Mouse (Mus musculus): Measurements from ENCODE around the gene Frem1.

The Frem1 gene

DNA sequence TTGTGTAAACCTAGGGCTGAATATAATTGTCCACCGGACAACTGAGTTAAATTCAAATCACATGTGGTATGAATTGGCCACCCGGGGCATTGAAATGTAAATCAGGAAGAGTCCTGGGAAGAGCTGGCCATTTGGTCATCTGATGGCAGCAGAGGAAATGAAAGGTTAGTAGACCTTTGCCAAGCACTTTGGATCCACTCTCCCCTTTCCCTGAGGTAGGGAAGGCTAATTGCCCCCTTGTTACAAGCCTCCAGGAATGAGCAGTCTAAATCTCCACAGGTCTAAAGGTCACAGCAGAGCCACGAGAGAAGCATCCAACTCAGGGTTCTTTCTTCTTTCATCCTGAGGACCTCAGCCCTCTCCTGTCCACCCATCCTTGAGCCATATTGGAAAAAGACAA is 20.5 kb downstream of the Frem1 start:
- no peak for DNase-seq (ENCODE audit: low spot score in 2 of 2)

- DNase-seq (ENCODE audit: low spot score in 2 of 2): no peak
Measured at GRCm38 (mm10) chr4:83030097-83030496, 22.0 kb downstream of the Frem1 start.

DNA sequence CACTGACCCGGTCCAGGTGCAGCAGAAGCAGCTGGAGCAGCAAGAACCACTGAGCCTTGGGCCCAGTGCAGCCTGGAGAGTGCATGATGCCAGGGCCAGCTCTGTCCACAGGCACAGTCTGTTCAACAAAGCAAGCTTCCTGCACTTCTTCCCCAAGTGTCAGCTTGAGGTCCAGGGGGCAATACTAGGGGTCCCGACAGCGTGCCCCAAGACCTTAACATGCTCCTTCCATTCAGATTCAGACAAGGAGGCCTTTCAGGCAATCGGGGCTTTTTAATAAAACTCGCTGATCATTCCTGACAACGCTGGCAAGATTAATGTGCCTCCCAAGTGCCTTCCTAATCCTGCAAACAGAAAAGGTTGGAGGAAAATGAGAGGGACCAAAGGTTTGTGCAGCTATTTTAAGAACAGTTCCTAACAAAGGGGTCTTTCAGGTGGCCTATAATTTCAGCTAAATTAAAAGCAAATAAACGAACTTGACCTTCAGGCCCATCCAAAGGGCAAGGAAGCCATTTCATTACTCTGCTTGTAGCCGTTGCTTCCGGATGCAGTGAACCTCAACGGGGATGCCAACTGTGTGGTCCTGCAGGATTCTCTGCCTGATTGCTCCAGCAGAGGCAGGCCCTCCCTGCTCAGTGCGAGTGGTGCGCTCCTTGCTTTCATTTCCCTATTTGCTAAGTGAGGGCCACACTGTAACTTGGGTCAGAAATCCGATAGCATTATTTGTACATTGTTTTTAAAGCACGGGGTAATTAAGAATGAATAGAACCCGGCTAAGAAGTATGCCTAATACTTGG is 31.2 kb downstream of the Frem1 start:
- DNase-seq (ENCODE audit: low spot score in 2 of 2): no peak

DNA sequence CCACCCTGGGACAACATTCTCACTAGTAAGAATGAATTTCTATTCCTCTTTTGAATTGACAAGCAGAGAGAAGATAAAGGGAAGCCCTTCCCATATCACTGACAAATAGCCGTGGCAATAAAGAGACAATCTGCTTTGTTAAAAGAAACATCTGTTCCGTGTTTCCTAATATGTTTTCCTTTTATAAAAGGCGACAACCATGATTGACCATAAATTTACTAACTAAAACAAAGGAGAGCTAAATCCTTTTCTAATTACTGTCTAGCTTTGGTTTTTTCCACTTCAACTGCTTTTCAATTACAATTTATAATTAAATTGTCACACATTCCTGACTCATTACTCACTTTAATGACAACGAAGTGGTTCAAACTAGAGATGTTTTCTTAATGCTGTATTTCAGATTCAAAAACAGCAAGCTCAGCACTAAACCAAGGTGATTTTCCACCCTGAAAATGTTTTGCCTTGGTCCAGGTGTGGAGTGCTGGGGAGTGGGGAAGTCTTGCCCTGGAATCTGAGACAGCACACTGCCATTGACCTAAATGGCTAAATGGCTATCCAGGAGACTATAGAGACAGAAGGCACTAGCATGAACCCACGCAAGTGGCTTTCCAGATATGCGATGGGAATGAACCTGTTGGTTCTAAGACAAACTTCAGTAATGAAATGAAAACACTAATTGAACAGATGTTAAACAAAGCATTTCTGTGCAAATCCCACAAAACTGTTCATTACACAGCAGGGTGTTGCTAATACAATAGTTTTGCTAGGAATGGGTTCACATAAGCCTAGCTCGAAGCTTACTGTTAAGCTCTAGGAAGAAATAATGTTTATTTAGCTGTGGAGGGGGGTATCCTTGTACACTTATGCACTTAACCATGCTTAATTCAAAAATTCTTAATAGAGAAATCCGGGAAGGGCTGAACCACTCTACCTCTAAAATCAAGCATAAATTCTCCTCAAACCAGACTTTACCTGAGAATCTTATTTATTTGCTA is 33.7 kb downstream of the Frem1 start:
- DNase-seq (ENCODE audit: low spot score in 2 of 2): no peak

- no peak for DNase-seq (ENCODE audit: low spot score in 2 of 2)
Measured at GRCm38 (mm10) chr4:83014538-83014937, 37.6 kb downstream of the Frem1 start.

- DNase-seq (ENCODE audit: low spot score in 2 of 2): no peak
Measured at GRCm38 (mm10) chr4:83004086-83004485, 48.1 kb downstream of the Frem1 start.

DNA sequence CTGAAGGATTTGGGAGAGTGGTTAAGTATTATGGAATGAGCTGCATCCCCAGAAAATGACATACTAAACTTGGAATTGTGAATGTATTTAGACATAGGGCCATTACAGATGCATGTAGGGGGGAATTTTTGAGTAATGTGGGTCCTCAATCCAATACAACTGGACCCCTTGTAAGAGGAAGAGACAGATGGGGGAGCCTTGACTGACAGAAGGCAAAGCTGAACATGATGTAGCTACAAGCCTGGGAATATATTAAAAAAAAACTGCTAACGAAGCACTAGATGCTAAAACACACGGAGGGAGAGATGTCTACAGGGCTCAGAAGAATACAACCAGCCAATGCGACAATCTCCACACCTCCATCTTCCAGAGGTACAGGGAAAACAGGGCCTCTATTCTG is 60.1 kb downstream of the Frem1 start:
- DNase-seq (ENCODE audit: low spot score in 2 of 2): no peak

GRCm38 (mm10) chr4:82990973-82991695 is 61.0 kb downstream of the Frem1 start:
- no peak for DNase-seq (ENCODE audit: low spot score in 2 of 2)

DNA sequence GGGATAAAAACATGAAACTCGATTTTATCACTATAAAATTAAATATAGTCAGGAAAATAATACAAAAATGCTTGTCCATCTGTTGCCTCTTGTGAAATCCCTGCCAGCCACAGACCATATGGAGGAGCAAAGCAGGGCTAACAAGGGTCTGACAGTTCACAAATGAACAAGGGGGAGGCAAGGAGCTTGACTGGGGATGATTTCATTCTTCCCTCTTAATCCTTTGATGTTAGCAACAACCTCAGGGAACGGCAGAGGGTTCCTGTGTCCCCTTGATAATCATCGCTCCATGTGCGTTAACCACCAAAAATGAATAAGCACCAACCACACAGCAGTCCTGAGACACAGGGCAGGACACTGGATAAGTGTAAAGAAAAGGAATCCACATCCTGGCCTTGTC is 79.8 kb downstream of the Frem1 start:
- DNase-seq (ENCODE audit: low spot score in 2 of 2): no peak

- DNase-seq (ENCODE audit: low spot score in 2 of 2): no peak
Measured at GRCm38 (mm10) chr4:82970901-82971648, 81.1 kb downstream of the Frem1 start.

GRCm38 (mm10) chr4:82961024-82961423 is 91.1 kb downstream of the Frem1 start:
- no peak for DNase-seq (ENCODE audit: low spot score in 2 of 2)

GRCm38 (mm10) chr4:82957827-82958538 is 94.2 kb downstream of the Frem1 start:
- DNase-seq (ENCODE audit: low spot score in 2 of 2): no peak

DNA sequence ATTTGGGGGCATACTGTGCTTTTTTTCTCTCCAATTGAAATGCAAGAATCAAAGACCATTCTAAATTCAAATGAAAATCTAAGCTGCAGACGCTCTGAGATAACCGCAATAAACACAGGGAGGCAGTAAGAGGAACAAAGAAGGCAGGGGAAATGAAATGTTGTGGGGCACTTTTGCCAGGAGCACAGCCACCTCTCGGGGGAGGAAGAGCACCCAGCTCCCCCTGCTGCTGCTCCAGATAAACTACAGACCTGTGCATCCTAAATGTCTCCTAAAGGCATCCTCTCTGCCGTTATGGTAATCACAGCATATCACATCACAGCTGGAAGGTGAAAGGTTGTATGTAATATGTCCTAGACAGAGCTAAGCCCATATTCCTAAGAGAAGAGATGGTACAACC is 98.1 kb downstream of the Frem1 start:
- DNase-seq (ENCODE audit: low spot score in 2 of 2): no peak

GRCm38 (mm10) chr4:82949511-82949910 is 102.6 kb downstream of the Frem1 start:
- DNase-seq (ENCODE audit: low spot score in 2 of 2): no peak

DNA sequence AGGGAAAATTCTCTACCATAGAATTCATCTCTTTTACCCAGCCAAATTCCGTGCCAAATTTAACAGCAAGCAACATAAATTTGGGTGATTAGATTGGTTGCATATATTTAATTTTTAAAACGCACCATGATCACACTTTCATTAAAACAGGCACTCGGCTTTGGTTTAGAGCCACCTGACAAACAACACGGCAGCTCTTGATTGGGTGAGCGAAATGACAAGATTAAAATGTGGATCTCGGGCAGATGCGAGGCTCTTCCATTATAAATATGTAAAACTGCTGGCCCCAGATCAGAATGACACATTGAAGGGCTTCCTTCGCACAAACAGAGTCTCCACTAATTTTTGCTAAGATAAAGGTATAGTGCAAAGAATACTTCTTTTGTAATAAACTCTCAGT is 105.4 kb downstream of the Frem1 start:
- no peak for DNase-seq (ENCODE audit: low spot score in 2 of 2)

- no peak for DNase-seq (ENCODE audit: low spot score in 2 of 2)
Measured at GRCm38 (mm10) chr4:82946276-82946612, 105.9 kb downstream of the Frem1 start.

DNA sequence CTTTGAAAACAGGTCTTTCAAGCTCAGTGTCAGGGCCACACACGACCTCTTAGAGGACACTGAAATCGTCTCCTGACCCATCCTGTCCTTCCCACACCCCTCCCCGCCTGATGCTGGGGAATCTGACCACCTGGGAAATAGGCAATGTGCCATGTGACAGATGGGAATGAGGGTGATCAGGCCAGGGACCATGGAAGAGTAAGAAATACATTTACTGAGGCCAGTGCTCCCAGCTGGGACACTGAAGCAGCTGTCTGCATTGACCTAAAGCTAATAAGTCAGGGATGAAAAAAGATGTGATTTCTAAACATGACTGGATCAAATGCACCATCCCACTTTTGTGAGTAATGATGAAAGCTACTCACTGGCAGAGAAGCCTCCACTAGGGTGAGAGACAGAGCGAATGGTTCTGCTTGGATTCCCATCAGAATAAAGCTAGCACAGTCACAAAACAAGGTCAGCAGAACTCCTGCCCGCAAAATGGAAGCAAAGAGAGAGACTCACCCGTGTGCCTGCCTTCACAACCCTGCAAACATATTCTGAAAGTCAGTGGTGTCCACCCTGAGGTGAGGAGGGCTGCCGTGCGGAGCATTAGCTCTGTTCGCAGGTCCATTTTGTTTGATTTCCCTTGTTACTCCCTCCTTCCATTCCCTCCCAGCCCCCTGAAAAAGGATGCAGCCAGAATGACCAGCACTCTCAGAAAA is 106.4 kb downstream of the Frem1 start:
- DNase-seq (ENCODE audit: low spot score in 2 of 2): no peak

DNA sequence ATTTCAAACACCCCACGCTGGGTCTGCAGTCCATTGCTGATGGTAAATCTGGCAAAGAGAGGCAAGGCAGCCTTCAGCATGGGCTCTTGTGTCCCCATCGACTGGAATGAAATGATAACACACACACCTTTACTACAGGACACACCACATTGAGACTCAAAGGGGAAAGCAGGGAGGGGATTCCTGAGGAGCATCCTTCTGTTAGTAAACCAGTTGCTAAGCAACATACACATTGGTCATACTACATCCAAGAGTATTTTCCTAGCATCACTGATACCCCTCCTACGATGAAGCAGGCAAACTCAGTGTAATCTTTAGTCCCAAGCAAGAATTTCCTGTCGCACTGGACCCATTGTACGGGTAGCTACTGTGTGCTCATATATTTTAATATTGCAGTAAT is 111.5 kb downstream of the Frem1 start:
- no peak for DNase-seq (ENCODE audit: low spot score in 2 of 2)

DNA sequence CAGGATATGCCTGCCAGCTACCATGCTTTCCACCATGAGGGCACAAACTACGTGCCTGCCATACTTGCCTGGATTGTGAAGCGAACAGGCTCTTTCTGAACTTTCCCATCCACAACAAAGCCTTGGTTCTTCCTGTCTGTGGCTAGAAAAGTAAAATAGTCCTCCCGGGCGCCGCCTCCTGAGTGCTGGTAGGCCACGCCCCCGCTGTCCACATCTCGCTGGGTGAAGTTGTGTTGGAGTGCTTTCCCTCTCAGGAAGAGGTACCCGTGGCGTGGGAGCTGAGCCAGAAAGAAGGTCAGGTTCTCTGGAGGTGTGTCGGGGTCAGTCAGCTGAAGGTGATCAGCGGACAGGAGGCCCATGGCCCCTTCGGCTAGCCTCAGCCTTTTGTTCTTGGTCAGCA is 111.9 kb downstream of the Frem1 start:
- no peak for DNase-seq (ENCODE audit: low spot score in 2 of 2)

DNA sequence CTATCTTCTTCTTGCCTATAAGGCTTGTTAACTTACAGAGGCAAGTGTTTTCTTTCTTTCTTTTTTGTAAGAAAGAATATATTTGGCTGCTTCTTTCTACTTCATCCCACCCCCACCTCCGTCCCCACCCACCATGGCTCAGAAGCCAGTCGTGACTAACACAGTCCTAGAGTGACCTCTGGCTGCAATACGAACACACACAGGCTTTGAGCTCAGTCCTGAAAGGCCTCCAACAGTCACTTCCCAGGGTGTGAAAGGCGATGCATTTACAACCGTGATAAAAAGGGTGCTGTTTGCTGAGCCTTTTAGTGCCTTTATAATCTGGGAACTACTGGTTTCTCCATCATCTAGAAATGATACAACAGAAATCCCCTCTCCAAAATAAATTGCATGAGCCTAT is 117.8 kb downstream of the Frem1 start:
- DNase-seq (ENCODE audit: low spot score in 2 of 2): no peak

Data from urinary bladder, postnatal 36 days (tissue).